Mouse (Mus musculus): ENCODE data around the gene Ms4a3.

Ms4a3 gene

DNA sequence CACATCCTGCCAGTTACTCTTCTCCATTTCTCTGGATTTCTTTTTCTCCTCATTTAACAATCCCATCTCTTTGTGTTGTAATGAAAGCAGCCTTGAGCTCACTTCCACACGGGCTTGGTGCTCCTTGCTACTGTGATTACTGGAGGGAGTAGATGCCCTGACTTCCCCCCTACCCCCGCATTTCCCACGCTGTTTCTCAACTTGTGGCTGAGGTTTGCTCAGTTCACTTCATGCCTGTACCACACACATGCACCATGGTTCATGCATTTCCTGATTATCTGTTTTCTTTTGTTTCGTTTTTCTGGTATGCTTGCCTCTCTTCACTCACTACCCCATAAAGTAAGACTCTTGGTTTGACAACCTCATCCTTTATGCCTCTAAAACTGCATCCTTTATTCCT lies 51.4 kb downstream of the Ms4a3 start:
- peak; percentile 40 to 47 for DNase-seq (ENCODE audit: low spot score in 2 of 2)

All from natural killer cell, adult 2 months (primary cell).